Mouse (Mus musculus) naive thymus-derived CD4-positive, alpha-beta T cell, adult 2 months (primary cell): ENCODE measurements around the gene Il1rl2.
A peak's percentile ranks its signal among the peaks of the same experiment; 100 is the strongest.

Source experiments
- DNase-seq: peaks from one replicate; pipeline ENCODE4 v3.0.0-alpha.2; 2011; ENCODE audit warnings: low read depth

Il1rl2 gene

DNA sequence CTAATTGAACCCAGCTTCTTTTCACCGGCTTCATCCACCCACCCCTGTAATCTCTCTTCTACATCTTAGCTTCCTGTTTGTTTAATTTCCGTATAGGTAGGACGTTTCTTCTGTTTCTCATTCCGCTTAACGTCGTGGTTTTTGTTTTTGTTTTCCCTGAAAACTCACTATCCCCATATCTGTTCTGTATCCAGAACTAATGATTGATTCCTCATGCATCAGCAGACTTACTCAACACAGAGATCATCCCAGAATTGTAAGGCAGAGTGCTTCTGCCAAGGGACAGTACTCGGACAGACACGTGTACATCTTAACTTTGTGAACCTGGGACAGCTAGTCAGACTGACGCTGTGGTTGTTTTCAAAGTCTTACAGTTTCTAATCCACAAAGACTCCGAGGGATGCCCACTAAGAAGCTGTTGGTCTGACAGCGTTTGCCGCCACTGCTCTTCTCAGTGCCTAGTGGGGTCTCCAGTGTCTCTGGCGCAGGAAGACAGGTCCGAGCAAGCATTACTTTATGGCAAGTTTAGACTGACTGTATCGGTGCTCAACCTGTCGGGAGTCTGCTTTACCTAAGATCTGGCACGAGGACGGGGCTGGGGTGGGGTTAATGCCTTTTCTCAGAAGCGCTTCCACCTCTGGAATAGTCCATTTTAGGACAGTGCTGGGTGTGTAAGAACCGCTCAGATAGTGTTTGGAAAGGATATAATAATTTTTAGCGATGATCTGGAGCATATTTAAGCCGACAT is 719 bp downstream of the Il1rl2 start:
- peak; percentile 69 for DNase-seq

DNA sequence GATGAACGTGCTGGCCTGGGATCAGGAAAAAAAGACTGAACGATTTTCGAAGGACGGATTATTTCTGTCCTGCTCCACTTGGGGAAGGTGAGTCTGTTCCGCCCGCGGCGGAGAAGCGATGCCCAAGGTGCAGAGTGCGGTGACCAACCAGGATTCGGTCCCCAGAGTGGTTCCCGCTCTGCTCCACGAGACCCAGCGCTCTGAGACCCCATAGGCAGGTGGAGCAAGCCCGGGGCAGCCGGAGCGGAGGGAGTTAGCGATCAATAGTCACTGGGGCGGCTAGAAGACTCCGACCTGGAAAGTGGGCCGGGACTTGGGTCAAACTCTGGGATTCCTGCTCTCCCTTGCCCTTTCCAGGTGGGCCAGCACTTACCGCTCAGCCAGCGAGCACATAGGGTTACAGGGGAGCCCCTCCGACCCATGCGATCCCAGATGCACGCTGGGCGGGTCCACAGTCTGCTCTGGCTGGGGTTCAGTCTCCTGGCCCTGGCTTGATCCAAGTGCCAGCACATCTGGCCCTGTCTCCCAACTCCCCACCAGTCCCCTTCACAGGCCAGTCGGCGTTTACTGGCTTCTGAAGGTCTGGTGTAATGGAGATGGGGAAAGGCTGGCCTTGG is 1.4 kb downstream of the Il1rl2 start:
- no peak for DNase-seq

DNA sequence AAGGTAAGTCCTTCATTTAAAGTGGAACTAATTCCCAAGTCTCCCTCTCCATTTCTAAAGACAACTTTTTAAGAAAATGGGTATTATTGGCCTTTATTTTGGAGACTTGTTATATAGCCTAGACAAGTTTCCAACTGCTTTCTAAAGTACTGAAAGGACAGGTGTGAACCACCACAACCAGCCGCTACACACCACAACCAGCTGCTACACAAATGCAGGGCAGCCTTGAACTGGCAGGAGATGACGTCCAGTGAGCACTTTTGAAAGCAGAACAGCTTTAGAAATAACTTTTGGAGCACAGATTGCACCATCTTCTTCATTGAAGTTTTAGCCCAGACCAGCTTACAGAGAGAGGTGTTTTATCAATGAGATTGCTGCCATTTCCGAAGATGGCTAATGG is 3.2 kb downstream of the Il1rl2 start:
- DNase-seq, result no peak

DNA sequence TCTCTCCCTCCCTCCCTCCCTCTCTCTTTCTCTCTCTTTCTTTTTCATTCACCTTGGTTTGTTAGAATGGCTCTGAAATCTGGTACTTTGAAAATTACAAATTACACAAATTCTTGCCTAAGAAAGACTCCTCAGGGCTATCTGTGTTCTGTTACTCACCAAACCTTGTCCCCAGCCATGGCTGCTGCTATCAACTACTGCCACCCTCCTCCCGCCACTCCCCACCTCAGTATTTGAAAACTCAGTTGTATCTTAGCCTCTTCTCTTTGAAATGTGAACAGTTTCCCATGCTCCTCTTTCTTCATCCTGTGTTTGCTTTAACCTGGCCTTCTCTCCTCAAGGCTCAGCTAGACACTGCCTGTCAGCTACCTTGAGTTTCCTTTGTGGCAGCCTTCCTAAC is 5.1 kb downstream of the Il1rl2 start:
- no peak for DNase-seq

DNA sequence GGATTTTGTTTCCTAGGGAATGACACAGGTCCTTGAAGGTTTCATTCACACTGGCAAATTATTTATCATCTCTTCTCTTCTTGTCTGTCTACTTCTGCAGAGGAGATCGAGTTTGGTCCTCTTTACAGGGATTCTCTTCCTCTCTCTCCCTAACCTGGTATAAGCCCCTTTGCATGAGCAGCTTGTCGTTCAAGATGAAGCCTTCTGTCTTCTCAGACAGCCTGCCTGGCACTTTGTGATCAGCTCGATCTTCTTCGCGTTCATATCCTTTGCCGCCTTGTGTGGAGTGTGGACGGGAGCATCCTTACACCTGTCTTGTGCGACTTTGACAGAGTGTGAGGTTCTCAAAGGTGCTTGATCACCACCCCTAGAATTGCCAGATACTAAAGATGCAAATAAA is 5.8 kb downstream of the Il1rl2 start:
- DNase-seq, result no peak

DNA sequence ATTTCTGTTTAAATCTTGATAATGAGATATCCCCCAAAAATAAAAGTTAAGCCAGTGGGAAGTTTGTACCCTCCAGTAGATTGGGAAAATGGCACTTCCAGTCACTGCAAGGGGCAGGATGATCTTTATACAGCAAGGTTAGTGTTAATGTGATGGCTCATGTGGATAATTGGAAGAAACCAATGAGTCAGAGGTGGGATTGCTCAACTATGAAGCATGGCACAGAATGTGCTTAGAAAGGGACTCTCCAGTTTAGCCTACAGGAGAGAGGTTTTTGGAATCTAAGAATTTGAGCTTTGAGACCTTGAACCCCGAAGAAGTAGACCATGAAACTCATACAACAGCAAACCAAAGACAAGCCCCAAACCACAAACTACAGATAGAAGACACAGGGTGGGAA is 14.9 kb downstream of the Il1rl2 start:
- DNase-seq, result no peak

DNA sequence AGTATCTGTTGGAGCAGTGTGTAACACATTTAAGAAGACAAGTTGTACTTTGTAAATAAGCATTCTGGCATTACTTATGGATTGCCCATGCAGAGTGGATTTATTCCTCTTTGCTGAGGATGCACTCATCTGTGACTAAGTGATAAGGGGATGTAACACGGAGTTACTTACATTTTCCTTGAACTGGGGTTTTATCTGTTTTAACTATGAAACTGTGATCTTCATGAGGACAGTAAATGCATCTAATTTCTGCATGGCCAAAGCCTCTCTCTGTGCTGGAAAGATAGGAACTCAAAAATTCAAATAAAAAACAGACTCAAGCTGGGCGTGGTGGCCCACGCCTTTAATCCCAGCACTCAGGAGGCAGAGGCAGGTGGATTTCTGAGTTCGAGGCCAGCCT is 15.7 kb downstream of the Il1rl2 start:
- no peak for DNase-seq

DNA sequence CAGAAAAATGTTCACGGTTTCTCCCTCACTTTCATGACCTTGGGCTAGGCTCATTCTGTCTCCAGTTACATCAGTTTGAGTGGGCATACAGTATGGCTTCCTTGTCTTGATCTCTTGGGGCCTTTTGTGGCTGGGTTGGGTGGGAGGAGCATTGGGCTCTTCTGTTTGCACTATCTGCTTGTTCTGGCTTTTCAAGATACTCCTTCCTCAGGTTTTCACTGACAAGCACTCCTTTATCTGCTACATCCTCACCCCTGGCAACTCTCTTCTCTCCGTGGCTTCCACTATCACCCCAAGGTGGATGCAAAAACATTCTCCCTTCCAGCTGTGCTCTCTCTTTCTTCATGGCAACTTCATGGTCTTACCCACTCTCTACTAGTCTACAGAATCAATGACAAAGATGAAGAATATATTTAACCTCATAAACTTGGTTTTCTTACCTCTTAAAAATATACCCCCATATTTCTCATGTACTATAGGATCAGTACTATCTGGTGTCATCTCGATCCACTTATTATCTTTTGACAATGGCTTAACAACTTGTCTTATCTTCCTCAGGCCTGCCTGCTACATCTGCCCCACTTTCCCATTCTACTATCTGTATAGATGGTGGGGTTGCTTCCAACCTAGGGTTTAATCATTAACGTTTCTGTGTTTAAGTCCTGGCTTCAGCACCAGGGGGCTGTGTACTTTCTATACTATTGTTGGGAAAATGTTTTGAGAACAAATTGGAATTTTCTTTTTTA is 27.9 kb downstream of the Il1rl2 start:
- DNase-seq, result no peak

DNA sequence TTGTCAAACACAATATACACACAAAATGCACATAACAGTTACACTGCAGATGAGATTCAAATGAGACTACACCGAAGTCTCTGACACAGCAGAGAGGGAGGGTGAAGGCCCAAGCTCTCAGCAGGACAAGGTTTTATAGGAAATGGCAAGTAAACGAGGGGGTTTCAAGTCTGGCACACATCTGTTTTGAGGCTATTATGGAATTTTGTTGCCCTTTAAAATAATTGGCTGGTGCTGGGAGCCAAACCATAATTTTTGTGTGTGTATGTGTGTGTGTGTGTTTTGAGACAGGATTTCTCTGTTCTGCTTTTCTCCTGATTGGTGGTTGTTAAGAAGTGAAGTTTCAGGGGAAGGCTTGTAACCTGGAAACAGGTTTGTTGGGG is 28.5 kb downstream of the Il1rl2 start:
- no peak for DNase-seq

DNA sequence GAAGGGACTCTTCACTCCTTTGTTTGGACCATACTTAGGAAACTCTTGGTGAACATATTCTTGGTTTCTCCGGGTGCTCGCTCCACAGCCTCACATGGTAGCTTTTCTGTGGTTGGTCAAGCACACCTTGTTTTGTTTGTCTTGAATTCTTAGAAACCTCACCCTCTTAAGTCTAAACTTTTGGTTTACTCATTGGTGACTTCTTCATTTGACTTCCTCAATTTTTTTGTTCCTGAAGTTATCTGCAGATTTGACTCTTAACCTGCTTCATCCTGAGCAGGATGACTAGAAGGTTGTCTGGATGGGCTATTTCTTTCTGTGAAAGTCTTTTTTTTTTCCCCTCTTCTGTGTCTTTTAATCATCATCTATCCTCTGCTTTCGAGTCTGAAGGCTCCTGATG is 30.3 kb downstream of the Il1rl2 start:
- no peak for DNase-seq

DNA sequence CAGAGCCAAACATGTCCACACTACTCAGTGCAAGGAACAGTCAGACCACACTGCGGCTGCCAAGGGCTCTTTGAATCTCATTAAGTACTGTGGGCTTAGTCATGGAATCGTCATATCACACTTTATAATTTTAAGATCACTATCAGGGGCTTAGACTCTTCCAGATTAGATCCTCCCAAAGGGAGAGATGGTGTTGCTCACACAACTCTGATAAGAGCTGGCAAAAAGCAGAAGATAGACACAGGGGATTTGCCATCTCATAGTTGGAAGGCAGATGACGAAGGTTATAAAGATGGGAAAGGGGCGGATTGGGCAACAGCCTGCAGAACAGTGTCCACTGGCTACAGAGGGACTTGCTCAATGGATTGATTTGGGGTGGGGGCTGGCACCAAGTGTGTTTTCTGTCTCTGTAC is 31.0 kb downstream of the Il1rl2 start:
- no peak for DNase-seq

DNA sequence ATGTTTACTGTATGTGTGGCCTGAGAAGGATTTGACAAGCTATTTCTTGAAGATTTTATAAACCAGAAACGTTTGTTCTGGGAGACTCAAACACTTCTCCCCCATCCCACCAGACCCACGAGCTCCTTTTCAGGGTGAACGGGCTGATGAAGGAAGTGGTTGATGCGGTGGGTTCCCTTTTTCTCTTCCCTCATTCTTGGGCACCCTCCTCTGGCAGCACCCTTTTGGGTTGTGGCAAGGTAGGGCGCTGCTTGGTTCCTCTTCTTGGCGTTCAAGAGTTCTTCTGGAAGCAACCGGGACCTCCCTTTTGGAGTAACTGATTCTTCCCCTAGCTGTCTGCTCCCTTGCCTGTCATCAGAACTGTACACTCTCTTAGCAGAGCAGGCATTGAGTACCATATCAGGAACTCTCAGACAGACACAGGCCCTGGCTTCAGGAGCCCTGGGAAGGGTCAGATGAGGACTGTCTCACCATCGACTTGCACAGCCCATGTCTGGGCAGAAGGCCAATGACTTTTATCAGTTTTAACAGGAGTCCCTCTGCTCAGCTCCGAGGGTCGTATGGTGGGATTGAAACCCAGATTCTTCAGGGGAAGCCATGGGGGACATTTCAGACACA is 31.6 kb downstream of the Il1rl2 start:
- no peak for DNase-seq

DNA sequence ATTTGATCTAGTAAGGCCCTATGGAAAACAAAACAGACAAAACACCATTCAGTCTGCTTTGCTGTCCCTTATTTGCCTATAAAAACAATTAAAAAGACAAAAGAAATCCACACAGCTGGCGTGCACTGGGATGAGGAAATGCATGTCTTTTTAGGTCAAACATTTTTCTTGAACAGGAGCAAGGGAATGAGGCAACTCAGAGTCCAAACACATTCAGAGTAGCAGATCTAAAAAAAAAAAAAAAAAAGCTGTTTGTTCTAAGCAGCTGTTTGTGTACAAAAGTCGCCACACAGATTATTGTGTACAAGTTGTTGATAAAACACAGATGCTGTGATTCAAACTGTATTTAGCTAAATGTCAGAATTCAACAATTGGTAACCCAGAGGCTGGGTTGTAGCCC is 33.5 kb downstream of the Il1rl2 start:
- no peak for DNase-seq

DNA sequence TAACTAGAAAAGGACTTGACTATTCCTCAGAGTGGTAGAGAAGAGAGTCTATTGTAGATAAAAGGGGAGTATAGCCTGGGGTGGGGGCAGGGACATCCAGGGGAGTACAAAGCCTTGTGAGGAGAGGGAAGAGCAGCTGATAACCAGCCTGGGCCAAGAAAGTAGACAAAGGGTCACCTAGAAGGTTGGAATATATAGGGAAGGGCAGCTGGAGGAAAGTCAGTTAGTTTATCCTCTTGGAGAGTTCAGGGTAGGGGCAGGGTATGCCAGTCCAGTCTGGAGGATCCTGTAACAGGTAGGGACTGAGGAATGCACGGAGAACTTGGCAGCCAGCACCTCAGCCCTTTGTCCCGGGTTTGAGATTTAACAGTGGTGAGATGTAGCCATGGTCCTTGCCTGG is 33.9 kb downstream of the Il1rl2 start:
- DNase-seq, result no peak

DNA sequence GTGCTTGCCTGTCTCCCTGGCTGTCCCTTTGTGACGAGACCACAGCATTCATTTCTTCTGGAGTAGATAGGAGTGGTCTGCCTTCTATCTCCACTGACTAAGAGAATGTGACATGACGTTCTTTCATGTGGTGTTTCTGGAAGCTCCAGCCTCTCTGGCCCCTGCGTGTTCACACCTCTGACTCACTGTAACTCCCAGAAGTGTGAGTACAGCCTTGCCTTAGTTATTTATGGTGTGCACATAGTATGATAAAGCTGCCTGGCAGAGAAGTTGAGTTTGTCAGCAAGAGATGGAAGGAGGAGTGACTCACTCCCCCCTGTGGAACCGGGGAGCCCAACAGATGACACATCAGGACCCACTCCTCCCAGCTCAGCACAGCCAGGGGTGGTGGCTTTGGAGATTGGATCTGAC is 34.4 kb downstream of the Il1rl2 start:
- DNase-seq, result no peak

DNA sequence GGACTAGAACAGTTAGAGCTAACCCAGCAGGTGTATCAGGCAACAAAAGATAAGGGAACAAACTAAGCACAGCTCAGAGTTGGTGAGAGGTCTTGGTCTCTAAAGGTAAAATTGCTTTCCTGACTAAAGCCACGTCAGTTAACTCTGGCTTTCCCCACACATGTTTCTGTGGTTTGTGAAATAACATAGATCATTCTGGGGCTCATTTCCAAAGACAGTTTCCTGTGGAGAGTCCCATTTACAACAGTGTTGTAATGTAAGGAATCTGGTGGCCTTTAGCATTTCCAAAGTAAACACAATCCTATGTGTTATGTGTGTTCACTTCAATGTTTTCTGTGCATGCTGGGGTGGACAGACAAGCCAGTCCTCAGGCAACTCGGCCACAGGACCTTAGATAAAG is 35.3 kb downstream of the Il1rl2 start:
- DNase-seq, result no peak

DNA sequence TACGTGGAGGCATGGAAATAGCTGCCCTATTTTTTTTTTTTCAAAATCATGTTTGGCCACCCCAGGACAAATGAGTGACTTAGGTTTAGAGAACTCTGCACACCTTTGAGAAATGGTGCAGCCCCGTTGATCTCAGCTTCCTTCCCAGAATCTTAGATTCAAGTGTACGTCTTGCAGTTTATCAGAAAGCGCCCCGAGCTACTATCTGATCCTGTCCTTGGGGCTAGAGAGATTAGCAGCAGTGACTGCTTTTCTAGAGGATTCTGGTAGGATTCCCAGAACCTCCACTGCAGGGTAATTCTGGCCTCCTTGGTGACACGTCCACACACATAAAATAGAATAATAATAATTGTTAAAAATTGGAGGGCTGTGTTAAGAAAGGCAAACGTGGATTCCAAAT is 36.6 kb downstream of the Il1rl2 start:
- no peak for DNase-seq

DNA sequence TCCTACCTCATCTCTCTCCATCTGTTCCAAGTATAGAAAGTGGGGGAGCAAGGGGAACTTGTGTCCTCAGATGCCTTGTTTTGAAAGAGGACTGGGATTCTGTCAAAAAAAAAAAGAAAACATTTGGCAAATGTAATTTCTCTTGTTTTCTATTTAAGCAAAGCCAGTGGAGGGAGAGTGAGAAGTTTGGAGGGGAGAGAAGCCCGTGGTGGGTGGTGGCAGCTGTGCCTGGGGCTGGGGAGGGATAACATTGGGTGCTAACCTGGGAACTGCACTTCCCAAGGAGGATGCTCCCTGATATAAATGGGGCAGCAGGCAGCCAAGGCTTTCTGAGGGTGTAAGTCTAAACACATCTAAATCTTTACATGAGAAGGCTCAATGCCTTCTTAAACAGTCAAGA is 37.2 kb downstream of the Il1rl2 start:
- no peak for DNase-seq

DNA sequence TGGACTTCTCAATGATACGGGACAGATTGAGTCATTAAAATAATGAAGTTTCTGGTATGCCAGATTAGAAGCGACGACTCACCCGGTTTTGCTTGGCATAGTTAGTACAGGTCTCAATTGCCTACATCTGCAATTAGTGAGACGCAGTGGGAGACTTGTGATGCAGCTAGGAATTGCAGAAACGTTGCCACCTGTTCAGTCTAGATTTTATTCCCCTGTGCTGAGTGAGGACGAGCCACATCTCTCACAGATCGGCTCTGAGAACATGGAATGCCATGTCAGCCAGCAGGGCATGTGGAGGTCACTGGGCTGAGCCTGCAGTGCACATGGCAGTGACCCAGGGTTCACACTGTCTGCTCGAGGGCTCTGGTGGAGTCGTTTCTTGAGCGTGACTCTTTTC is 38.4 kb downstream of the Il1rl2 start:
- no peak for DNase-seq

DNA sequence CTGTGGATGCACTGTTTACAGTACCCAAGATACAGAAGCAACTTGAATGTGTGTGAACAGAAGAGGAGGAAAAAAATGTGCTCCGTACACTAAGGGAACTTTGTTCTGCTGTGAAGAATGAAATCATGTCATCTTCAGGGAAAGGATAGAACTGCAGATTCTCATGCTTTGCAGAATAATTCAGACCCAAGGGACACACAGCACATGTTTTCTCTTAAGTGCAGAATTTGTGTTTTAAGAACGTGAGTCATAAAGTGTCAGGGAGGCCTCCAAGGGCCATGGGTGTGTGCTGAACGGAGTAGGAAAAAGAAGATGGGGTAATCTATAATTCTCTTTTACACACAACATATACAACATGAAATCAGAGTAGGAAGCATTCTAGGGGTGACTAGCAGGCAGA is 48.5 kb downstream of the Il1rl2 start:
- no peak for DNase-seq

DNA sequence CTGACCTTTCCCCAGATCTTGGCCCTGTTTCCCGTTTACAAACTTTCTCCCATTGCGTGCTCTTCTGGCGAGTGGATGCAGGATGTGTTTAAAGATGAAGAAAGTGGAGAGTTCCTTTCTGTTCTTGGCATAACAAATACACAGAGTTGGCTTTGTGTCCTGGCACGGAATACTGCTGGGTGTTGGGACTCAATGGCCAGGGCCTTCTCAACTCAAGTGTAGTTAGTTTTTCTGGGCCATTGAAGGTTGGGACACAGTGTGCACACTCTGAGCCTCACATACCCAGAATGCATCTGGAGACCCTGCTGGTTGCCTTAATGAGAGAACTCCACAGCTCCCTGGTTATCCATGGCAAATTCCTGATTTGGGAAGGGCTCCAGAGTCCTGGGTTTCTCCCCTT is 50.7 kb downstream of the Il1rl2 start:
- no peak for DNase-seq

DNA sequence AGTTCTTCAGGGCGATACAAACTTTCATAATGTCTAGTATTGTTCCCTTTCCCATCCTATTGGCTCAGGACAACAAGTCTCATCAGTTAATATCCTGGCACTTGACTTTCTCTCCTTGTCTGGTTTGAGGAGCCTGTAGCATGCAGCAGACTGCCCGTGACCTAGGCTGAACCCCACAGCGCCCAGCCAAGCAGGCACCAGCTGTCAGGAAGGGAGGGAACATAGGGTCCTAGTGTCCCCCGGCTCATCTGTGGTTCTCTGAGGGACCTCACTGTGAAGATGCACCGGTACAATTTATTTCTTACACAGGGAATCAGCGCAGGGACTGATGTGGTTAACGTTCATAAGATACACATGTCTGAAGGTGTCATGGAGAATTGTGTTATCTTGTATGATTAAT is 52.3 kb downstream of the Il1rl2 start:
- DNase-seq, result no peak

DNA sequence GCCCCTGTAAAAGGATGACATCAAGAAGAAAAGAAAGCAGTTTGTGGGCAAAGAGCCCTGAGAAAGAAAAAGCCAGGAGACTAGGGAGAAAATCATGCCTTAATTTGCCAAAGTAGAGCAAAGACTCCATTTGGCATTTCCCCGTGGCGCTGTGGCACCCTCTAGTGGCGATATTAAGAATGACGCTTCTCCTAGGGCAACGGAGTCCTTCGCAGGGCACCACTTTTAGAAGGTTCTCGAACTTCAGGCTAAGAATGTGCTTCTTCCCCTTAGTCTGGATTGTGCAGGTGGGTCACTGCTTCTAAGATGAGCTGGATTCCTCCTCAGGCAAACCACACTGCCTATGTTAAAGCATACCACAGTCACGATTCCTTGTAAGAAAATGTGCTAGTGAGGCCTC is 54.4 kb downstream of the Il1rl2 start:
- peak; percentile 85 for DNase-seq
